Mouse (Mus musculus): ENCODE measurements around the gene Aloxe3. TPM values are rescaled to one million over a fixed set of nuclear protein-coding genes. Genes with fewer than 3 reads are reported as not detected.
A peak's percentile ranks its signal among the peaks of the same experiment; 100 is the strongest.
"Not testable (repeated sequence)": the region's sequence is repeated elsewhere in the genome, so short reads cannot be mapped to it uniquely, and the experiment has no call there.

Aloxe3 gene
- polyA plus RNA-seq, 1 experiment from 2014 or later = 0.60 TPM

DNA sequence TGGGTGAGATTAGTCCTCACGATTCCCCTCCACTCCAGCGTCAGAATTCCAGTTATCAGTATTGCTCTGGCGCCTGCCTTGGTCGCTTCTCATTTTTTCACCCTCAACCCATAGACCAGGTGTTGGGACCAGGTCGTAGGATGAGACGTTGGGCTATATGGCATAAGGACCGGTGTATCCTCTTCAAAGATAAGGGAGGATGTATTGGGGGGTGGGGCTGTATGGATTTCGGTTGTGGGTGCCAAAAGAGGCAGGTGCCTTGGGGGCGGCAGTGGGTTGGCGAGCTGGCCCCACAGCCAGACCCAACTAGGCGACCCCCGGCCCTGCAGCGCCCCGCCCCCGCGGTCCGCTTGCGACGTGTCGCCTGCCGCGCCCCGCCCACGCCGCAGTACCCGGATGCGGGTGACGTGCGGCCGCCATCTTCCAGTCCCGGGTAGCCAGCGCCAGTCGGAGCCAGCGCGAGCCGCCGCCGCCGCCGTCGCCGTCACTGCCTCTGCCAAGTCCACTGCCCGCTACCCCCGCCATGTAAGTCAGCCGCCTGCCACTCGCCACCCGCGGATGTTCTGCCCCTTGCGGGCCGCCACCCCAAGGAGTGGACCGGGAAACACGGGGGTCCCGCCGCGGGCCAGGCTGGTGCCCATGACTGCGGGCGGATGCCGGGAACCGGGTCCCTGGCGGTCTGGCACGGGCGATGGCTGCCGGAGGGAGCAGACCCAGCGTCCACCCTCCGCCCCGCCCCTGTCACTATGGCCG lies 37.4 kb upstream of the Aloxe3 start, which contains the start of gene Vamp2:
Gene Vamp2 (plus strand): TSS at position 388 of the 753 bp plus-strand sequence.
- peak within 1 kb of the TSS; percentile 87 for H3K4me2 ChIP-seq
- H3K27me3 ChIP-seq = no peaks in the 10 kb centered on the region
- H3K4me3 ChIP-seq (replicated peaks) = peak within 1 kb of the TSS; percentile 96
- H3K9ac ChIP-seq = peak within 1 kb of the TSS; percentile 100
- H3K36me3 ChIP-seq = peaks cover 31% of the 10 kb centered on the region
- peak within 1 kb of the TSS; percentile 95 for H3K27ac ChIP-seq
- no peaks in the 10 kb centered on the region for H3K9me3 ChIP-seq (replicated peaks)
- under 1% methylated on average over 66 of the region's 67 CpGs for WGBS
- peaks cover 56% of the 10 kb centered on the region for H3K4me1 ChIP-seq
- ATAC-seq (replicated peaks; ENCODE audit: low FRiP score) = peak; percentile 74

DNA sequence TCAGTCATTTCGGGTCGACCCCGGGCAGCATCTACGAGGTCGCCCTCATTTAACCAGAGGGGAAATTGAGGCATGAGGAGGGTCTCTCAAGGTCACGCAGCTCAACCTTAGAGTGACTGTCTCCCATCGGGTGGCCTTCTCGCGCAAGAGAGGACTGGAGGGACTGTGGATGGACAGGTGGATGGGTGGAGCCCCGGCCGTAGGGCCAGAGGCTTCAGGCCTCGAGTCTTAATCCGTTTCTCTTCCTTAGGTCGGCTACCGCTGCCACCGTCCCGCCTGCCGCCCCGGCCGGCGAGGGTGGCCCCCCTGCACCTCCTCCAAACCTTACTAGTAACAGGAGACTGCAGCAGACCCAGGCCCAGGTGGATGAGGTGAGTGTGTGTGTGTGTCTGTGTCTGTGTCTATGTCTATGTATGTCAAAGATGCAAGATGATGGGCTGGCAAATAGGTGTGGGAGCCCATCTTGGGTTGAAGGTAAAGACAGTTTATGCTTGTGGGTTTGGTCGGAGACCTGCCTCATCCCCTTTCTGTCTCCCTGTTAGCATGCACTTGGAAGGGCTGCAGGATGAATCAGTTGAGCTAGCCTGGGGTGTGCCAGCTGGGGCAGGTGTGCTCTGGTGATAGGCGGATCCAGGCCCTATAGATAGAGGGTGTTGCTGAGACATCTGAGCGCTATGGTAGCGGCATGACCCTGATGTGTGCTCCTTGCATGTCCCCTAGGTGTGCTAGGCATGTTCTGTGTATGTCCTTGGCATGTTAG lies 36.7 kb upstream of the Aloxe3 start:
- Histone ChIP-seq H3K9me3 (replicated peaks) (no peaks in the 10 kb centered on the region), H3K36me3 (peaks cover 31% of the 10 kb centered on the region), H3K27ac (peak overlapping the region; percentile 95), H3K4me1 (peaks cover 58% of the 10 kb centered on the region), H3K9ac (peak overlapping the region; percentile 100), H3K27me3 (no peaks in the 10 kb centered on the region), H3K4me2 (peak overlapping the region; percentile 87), H3K4me3 (replicated peaks) (peak overlapping the region; percentile 96)
- peak; percentile 34 for ATAC-seq (replicated peaks; ENCODE audit: low FRiP score)
- WGBS = 11% methylated on average over 25 of the region's 25 CpGs

- Histone ChIP-seq H3K9me3 (replicated peaks) (no peaks in the 10 kb centered on the region), H3K27me3 (no peaks in the 10 kb centered on the region), H3K9ac (peak overlapping the region; percentile 100), H3K4me3 (replicated peaks) (peak overlapping the region; percentile 96), H3K27ac (peak overlapping the region; percentile 95; the same call in 1 of the 2 replicates), H3K36me3 (peaks cover 31% of the 10 kb centered on the region), H3K4me2 (peak overlapping the region; percentile 87), H3K4me1 (peaks cover 64% of the 10 kb centered on the region)
- WGBS = 77% methylated on average over 12 of the region's 12 CpGs
- no peak for ATAC-seq (replicated peaks; ENCODE audit: low FRiP score)
These were observed 35.9 kb upstream of the Aloxe3 start for GRCm38 (mm10) chr11:69089616-69090290.

DNA sequence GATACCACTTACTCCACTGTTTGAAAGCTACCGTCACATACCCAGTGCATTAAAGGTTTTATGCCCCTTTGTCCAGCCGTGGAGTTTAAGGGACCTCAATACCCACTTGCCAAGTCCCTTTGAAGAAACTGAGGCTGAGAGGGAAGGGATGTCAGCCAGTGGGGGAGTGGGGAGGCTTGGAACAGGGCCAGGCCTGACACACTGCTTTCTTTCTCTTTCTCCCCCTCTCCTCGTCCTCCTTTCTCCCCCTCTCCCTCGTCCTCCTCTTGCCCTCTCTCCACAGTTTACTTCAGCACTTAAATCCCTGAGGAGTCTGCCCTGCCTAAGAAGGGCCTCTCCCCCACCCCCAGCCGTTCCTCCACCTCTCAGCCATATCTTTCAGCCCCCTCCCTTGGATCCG lies 35.3 kb upstream of the Aloxe3 start:
- no peak for ATAC-seq (replicated peaks; ENCODE audit: low FRiP score)
- H3K4me2 ChIP-seq = peak overlapping the region; percentile 87
- H3K9me3 ChIP-seq (replicated peaks) = no peaks in the 10 kb centered on the region
- 67% methylated on average over 6 of the region's 6 CpGs for WGBS
- H3K4me1 ChIP-seq = peaks cover 66% of the 10 kb centered on the region
- H3K36me3 ChIP-seq = peaks cover 31% of the 10 kb centered on the region
- H3K9ac ChIP-seq = peak overlapping the region; percentile 100; the same call in 1 of the 2 replicates
- H3K27me3 ChIP-seq = no peaks in the 10 kb centered on the region
- 0 out of 2 replicates have a peak overlapping the region, but pooled peaks have one; percentile 95 for H3K27ac ChIP-seq
- H3K4me3 ChIP-seq (replicated peaks) = peak overlapping the region; percentile 96

DNA sequence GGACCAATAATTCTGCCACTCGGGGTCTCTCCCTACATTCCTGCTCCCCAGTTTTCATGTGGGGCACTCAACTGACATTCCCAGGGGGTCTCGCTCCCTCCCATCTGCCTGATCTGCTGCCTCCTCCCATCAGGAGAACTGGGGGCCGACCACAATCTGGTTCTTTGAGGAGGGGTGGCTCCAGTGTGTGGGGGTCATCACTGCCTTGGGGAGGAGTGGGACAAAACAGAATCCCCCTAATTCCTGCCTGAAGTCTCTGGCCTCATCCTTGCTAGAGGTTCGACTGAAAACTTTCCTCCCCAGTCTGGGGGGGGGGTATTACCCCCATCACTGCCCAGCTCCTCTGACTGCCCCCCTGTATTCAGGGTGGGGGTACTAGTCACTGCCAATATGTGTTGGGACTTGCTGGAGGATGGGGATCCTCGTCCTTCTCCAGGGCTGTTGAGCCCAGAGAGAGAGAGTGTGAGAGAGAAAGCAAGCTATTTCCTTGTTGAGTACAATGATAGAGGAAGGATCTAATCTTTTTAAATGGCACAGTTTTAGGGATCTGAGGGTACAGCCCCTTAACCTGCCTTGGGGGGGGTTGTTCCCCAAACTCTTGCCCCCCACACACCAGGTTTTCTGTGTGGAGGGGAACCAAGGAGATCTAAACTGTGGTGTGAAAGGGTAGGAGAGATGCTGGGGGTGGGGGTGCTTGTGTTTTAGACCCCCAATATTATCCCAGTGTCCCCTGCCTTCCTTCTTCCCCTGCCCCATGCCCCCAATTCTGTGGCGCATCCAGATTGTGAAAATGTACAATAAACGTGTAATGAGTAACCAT lies 33.9 kb upstream of the Aloxe3 start:
- Histone ChIP-seq H3K4me3 (replicated peaks) (no peak overlapping the region), H3K36me3 (peaks cover 31% of the 10 kb centered on the region), H3K27me3 (no peaks in the 10 kb centered on the region), H3K4me1 (peaks cover 69% of the 10 kb centered on the region), H3K9me3 (replicated peaks) (no peaks in the 10 kb centered on the region), H3K4me2 (no peak overlapping the region), H3K9ac (no peak overlapping the region), H3K27ac (peak overlapping the region; percentile 41; the same call in 1 of the 2 replicates)
- ATAC-seq (replicated peaks; ENCODE audit: low FRiP score) = no peak
- WGBS = 60% methylated on average over 7 of the region's 7 CpGs

DNA sequence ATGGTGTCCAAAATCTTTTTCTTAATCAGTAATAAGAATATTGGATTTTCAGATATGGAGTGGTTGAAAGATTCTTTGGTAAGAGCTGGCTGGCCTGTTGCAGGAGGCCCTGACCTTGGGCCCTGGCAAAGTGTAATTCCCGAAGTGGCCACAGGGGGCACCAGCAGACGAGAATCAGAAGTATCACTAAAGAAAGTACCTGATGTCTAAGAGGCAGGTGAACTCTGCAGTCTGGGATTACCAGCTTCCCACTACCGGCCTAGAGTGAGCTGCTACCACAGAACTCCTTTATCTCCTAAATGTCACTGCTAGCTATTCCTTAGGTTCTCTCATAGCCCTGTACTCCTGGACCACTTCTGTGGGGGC lies 33.3 kb upstream of the Aloxe3 start:
- peak overlapping the region; percentile 16; the same call in 1 of the 2 replicates for H3K4me2 ChIP-seq
- peaks cover 31% of the 10 kb centered on the region for H3K36me3 ChIP-seq
- no peaks in the 10 kb centered on the region for H3K27me3 ChIP-seq
- WGBS = 8% methylated on average over 3 of the region's 3 CpGs
- no peak overlapping the region for H3K4me3 ChIP-seq (replicated peaks)
- no peak overlapping the region for H3K9ac ChIP-seq
- ATAC-seq (replicated peaks; ENCODE audit: low FRiP score) = no peak
- peaks cover 70% of the 10 kb centered on the region for H3K4me1 ChIP-seq
- H3K27ac ChIP-seq = 0 out of 2 replicates have a peak overlapping the region, but pooled peaks have one; percentile 41
- no peaks in the 10 kb centered on the region for H3K9me3 ChIP-seq (replicated peaks)

- H3K4me1 ChIP-seq = peaks cover 71% of the 10 kb centered on the region
- H3K9ac ChIP-seq = no peak overlapping the region
- H3K27me3 ChIP-seq = no peaks in the 10 kb centered on the region
- H3K9me3 ChIP-seq (replicated peaks) = no peaks in the 10 kb centered on the region
- peaks cover 31% of the 10 kb centered on the region for H3K36me3 ChIP-seq
- H3K4me2 ChIP-seq = peak overlapping the region; percentile 16; the same call in 1 of the 2 replicates
- H3K4me3 ChIP-seq (replicated peaks) = no peak overlapping the region
- H3K27ac ChIP-seq = no peak overlapping the region
- WGBS = 89% methylated on average over 4 of the region's 4 CpGs
- ATAC-seq (replicated peaks; ENCODE audit: low FRiP score) = no peak
These were observed 32.8 kb upstream of the Aloxe3 start for GRCm38 (mm10) chr11:69092871-69093270.

GRCm38 (mm10) chr11:69093856-69094255 lies 31.8 kb upstream of the Aloxe3 start:
- WGBS = 84% methylated on average over 7 of the region's 7 CpGs
- H3K4me1 ChIP-seq = peaks cover 78% of the 10 kb centered on the region

GRCm38 (mm10) chr11:69094697-69095429 lies 30.8 kb upstream of the Aloxe3 start, which contains the start of gene Per1:
Per1 (plus strand) TSS chr11:69095217.
- Histone ChIP-seq H3K36me3 (peaks cover 29% of the 10 kb centered on the region), H3K9ac (peak within 1 kb of the TSS; percentile 62), H3K4me2 (peak within 1 kb of the TSS; percentile 96), H3K27me3 (no peaks in the 10 kb centered on the region), H3K4me3 (replicated peaks) (peak within 1 kb of the TSS; percentile 61), H3K27ac (peak within 1 kb of the TSS; percentile 95), H3K4me1 (peaks cover 79% of the 10 kb centered on the region), H3K9me3 (replicated peaks) (no peaks in the 10 kb centered on the region)
- under 1% methylated on average over 37 of the region's 37 CpGs for WGBS
- ATAC-seq (replicated peaks; ENCODE audit: low FRiP score) = peak; percentile 92

More at GRCm38 (mm10) chr11:69093856-69094255, 31.8 kb upstream of the Aloxe3 start:
- not testable (repeated sequence) for H3K9me3 ChIP-seq (replicated peaks); H3K9ac ChIP-seq; H3K27me3 ChIP-seq; ATAC-seq (replicated peaks; ENCODE audit: low FRiP score)
- Histone ChIP-seq H3K36me3 (peaks cover 31% of the 10 kb centered on the region), H3K4me3 (replicated peaks) (peak overlapping the region; percentile 61; the same call in 1 of the 2 replicates), H3K27ac (peak overlapping the region; percentile 88; the same call in 1 of the 2 replicates), H3K4me2 (peak overlapping the region; percentile 96; the same call in 1 of the 2 replicates)

- H3K27me3 ChIP-seq = no peaks in the 10 kb centered on the region
- peaks cover 79% of the 10 kb centered on the region for H3K4me1 ChIP-seq
- no peaks in the 10 kb centered on the region for H3K9me3 ChIP-seq (replicated peaks)
These were observed 30.0 kb upstream of the Aloxe3 start for GRCm38 (mm10) chr11:69095511-69096231.

More at GRCm38 (mm10) chr11:69095511-69096231, 30.0 kb upstream of the Aloxe3 start:
- no peak for ATAC-seq (replicated peaks; ENCODE audit: low FRiP score)
- Histone ChIP-seq H3K36me3 (peaks cover 22% of the 10 kb centered on the region), H3K9ac (peak overlapping the region; percentile 62), H3K27ac (peak overlapping the region; percentile 95), H3K4me3 (replicated peaks) (peak overlapping the region; percentile 61), H3K4me2 (peak overlapping the region; percentile 96)
- WGBS = 2% methylated on average over 27 of the region's 27 CpGs

Measured in kidney, embryonic 15.5 days (tissue).